Mouse (Mus musculus) heart, postnatal 10 days (tissue): ENCODE measurements around the gene Coro1c. TPM values are rescaled to one million over a fixed set of nuclear protein-coding genes. Genes with fewer than 3 reads are reported as not detected.

Experiments
- DNase-seq, 2 experiments: peaks; one replicate each; pipeline ENCODE4 v3.0.0; 2021
- intact Hi-C: fragments of 180-260 bp; cut with DNase I; formaldehyde crosslinking; loops from one replicate; pipeline ENCODE4 v1.15.1; 2025
- total RNA-seq, 2 experiments: library from RNA; stranded (reverse); gene quantifications; 2 replicates each; pipeline ENCODE4 v1.2.3; 2021

Coro1c gene
- total RNA-seq, 2 experiments from 2014 or later: 73.1 to 76.1 TPM

DNA sequence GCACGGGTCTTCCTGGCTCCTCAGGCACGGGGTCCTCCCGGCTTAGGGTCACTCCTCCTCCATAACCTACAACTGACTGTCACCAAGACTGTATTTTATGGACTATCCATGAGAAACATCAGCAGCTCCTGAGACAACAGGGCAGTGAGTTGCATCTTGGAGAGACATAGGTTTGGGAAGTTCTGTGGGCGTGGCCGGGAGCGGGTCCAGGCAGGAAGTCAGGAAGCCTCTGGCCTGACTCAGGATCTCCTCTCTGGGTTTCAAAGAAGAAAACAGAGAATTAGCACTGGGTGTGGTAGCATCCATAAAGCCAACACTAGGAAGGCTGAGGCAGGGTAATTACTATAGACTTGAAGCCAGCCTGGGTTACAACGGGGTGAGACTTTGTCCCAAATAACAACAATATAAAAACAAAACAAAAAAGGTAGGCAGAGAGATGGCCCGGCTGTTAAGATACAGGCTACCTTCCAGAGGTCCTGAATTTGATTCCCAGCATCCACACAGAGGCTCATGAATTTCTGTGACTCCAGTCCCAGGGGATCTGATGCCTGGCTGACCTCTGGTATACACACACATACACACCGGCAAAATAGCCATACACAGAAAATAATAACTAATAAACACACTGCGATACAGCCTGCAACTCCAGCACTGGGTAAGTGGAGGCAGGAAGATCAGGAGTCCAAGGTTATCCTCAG is 21.5 kb upstream of the Coro1c start:
- DNase-seq: peak; percentile 48 to 62
- intact Hi-C loops: loop anchor here (1.0 to 5.0 kb wide), 2 partner anchors 21 to 73 kb away; no protein-coding TSS in a partner anchor

GRCm38 (mm10) chr5:113929526-113929925 is 21.0 kb upstream of the Coro1c start:
- DNase-seq: no peak
- intact Hi-C loops: no loop called here

GRCm38 (mm10) chr5:113924608-113925007 is 16.1 kb upstream of the Coro1c start:
- no peak for DNase-seq
- intact Hi-C loops: no loop called here

DNA sequence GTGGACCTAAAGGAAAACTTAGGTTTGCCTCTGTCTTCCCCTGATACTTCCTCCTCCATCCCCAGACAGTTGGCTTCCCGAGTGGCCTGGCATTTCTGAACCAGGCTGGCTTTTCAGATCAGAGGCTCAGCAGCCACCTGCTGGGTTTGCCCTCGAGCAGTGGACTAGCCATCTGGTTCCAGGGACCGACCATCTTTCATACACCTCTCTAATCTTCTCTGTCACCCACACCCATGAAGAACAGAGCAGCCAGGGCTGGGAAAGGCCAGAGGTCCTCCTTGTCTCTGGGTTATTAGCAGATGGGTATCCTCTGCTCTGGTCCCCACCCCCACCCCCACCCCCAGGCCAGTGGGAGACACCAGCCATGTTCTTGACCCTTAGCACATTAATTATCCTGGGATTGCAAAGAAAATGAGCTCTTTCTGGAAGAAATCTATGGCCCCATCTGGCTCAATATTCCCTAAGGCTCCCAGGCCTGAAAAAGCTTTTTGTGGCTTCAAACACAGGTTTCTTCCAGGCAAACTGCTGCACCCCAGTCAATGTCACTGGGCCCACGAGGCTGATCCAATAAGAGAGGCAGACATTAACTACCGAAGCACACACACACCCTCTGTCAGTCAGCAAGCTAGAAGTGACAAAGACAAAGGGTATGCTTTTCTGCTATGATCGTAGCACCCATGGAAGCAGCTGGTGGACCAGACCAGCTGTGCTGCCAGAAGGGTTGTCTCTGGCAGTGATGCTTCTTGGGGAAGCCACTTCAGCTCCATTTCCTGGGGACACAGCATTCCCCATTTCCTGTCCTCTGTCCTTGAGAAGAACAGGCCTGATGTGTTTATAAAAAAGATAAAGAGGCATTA is 13.0 kb upstream of the Coro1c start:
- intact Hi-C loops: no loop called here
- no peak for DNase-seq

GRCm38 (mm10) chr5:113919060-113919459 is 10.5 kb upstream of the Coro1c start:
- DNase-seq: no peak

GRCm38 (mm10) chr5:113918654-113919053 is 10.1 kb upstream of the Coro1c start:
- intact Hi-C loops: no loop called here
- peak; percentile 67 to 71 for DNase-seq

More at GRCm38 (mm10) chr5:113919060-113919459, 10.5 kb upstream of the Coro1c start:
- intact Hi-C loops: no loop called here

DNA sequence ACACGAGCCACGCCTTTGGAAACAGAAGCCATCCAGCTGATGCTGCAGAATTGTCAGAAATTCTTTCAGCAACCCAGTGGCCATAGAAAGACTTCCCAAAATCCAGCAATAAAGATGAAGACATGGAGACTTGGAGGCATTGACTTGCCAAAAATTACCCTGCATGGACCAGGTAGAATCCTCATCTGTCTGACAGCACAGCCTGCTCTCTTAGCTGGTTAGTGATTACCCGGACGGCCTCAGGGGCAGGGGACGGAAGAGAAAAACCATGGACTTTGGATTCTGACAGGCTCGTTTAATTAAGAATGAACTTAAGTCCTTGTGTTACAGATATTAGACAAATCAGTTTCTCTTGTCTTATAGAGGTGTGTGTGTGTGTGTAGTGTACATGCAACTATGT is 2.1 kb upstream of the Coro1c start:
- intact Hi-C loops: no loop called here
- no peak for DNase-seq

- intact Hi-C loops: no loop called here
Measured at GRCm38 (mm10) chr5:113910065-113910701, 1.6 kb upstream of the Coro1c start.

GRCm38 (mm10) chr5:113907786-113908567 is 581 bp downstream of the Coro1c start:
- intact Hi-C loops: loop anchor here (2.0 to 5.0 kb wide), 3 partner anchors 17 to 53 kb away; no protein-coding TSS in a partner anchor
- peak; percentile 74 to 80 for DNase-seq

More at GRCm38 (mm10) chr5:113910065-113910701, 1.6 kb upstream of the Coro1c start:
- no peak for DNase-seq

DNA sequence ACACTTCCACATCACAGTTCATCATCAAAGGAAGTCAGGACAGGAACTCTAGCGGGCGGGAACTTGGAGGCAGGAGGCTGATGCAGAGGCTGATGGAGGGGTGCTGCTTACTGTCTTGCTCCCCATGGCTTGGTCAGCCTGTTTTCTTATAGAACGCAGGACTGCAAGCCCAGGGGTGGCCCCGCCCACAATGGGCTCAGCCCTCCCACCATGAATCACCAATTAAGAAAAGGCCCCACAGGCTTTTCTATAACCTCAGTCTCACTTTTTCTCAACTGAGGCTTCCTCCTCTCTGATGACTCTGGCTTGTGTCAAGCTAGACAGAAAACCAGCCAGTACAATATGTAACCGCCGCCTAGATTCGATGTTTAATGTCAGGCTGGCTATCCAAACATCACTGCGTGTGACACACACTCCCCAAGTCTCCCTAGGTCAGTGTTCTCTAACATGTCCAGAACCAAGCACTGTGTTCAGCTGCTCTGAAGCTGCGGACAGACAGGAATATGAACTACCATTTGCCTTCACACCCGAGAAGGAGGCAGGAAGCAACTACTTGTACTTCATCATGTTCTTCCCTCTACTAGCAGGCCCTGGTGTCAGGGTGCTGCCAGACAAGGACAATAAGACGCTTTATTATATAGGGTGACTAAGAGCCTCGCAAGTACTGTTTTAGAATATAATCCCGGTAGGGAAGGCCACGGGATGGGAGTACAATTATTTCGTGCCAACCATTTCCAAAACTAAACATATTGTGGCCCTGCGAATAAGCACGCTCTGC is 1.4 kb downstream of the Coro1c start:
- intact Hi-C loops: loop anchor here (2.0 to 5.0 kb wide), 2 partner anchors 16 to 35 kb away; no protein-coding TSS in a partner anchor

DNA sequence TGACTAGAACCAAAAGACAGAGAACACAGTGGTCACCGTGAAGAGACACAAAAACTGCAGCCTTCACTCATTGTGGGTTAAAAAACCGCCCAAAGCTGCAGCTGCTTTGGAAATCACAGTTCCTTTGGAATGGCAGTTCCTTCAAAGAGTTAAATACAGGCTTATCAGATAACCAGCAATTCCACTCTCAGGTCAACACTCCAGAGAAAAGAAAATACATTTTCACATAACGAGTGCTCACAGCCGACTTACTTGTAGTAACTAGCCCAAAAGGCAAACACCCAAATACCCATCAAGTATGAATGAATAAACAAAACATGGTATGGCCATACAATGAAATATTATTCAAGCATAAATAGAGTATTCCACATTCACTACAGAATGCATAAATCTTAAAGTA is 3.6 kb downstream of the Coro1c start:
- no peak for DNase-seq
- intact Hi-C loops: loop anchor here (5.0 kb wide), 1 partner anchor 33 kb away; no protein-coding TSS in a partner anchor

More for the DNA sequence above, 1.4 kb downstream of the Coro1c start:
- DNase-seq: peak; percentile 63 to 69

- DNase-seq: no peak
- intact Hi-C loops: no loop called here
Measured at GRCm38 (mm10) chr5:113902983-113903382, 5.6 kb downstream of the Coro1c start.

DNA sequence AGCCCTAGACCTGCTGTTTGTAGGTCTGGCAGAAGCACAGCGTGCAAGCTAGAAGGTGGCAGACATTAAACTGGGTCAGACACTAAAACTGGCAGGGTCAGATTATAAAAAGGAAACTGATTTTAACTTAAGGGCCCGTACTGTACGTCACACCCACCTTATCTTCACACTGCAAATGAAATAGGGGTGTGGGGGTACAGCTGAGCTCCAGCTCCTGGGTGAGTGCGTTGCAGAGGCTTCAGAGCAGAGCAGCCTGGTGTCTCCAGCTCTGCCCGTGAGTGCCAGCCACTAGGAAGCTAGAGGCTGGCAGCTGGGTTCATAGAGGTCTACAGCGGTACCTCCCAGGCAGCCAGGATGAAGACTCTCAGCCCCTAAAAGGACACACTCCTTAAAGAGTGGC is 6.5 kb downstream of the Coro1c start:
- intact Hi-C loops: no loop called here
- DNase-seq: no peak

DNA sequence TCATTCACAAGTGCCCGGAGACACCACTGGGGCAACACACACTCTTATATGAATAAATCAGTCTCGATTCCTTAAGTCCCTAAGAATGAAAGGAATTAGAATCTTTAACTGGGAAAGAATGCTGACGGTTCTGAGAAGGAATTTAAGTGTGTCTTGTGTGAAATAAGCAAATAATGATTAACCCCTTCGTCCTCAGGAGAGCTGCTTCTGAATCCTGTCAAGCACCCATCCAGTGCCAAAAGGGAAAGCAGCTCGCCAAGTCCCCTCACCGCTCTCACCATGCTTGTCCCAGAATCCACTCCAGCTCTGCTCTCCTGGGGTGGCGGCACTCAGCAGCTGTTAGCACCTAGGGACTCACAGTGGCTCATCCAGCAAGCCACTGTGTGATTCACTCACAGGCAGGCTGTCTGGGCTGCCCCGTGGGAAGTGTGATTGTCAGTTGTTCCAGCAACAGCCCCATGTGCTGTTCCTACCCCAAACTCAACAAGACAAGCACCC is 7.4 kb downstream of the Coro1c start:
- intact Hi-C loops: no loop called here
- peak; percentile 59 to 66 for DNase-seq

- no peak for DNase-seq
- intact Hi-C loops: no loop called here
Measured at GRCm38 (mm10) chr5:113899543-113899942, 9.0 kb downstream of the Coro1c start.

- no peak for DNase-seq
- intact Hi-C loops: no loop called here
Measured at GRCm38 (mm10) chr5:113892005-113892404, 16.6 kb downstream of the Coro1c start.

- intact Hi-C loops: loop anchor here (2.0 kb wide), 1 partner anchor 16 kb away; no protein-coding TSS in a partner anchor
- peak; percentile 72 to 74 for DNase-seq
Measured at GRCm38 (mm10) chr5:113890874-113891273, 17.7 kb downstream of the Coro1c start.

GRCm38 (mm10) chr5:113889912-113890311 is 18.6 kb downstream of the Coro1c start:
- no peak for DNase-seq
- intact Hi-C loops: loop anchor here (2.0 kb wide), 2 partner anchors 15 to 17 kb away; no protein-coding TSS in a partner anchor
